Mouse (Mus musculus) heart, embryonic 14.5 days (tissue): ENCODE data around the gene Thsd4. TPM values are rescaled to one million over a fixed set of nuclear protein-coding genes. Genes with fewer than 3 reads are reported as not detected.
A peak's percentile ranks its signal among the peaks of the same experiment; 100 is the strongest.
"Not testable (repeated sequence)": the region's sequence is repeated elsewhere in the genome, so short reads cannot be mapped to it uniquely, and the experiment has no call there.

ENCODE experiments used
- ATAC-seq: fragments of 200-750 bp; cut with Nextera tagmentation; 2 replicates; pipeline ENCODE4 v1.8.0; 2017; ENCODE audit warnings: low read depth, moderate TSS enrichment; ENCODE audit not compliant: insufficient number of reproducible peaks, insufficient read depth, low FRiP score
- H3K27ac ChIP-seq, 2 experiments: fragments of 200-500 bp in 1 of 2; fragments of 300-500 bp in 1 of 2; sonication (generic) in 1 of 2; replicated peaks in 1 of 2; 2 replicates each; pipeline ENCODE4 v1.5.1; 2012 to 2014; ENCODE audit warnings: low read depth in 2 of 2, low read length in 2 of 2, control low read depth in 1 of 2, mild to moderate bottlenecking in 1 of 2, mixed read lengths in 1 of 2; ENCODE audit not compliant: control insufficient read depth in 1 of 2, insufficient read depth in 1 of 2
- H3K27me3 ChIP-seq: fragments of 300-500 bp; sonication (generic); 2 replicates; pipeline ENCODE4 v1.6.1; 2014; ENCODE audit warnings: mild to moderate bottlenecking, low read length, control low read depth; ENCODE audit not compliant: control insufficient read depth, insufficient read depth
- H3K36me3 ChIP-seq: fragments of 300-500 bp; sonication (generic); 2 replicates; pipeline ENCODE4 v1.6.1; 2014; ENCODE audit warnings: mild to moderate bottlenecking, control low read depth, low read length, mixed read lengths; ENCODE audit not compliant: control insufficient read depth, insufficient read depth
- H3K4me1 ChIP-seq, 2 experiments: fragments of 200-500 bp in 1 of 2; fragments of 300-500 bp in 1 of 2; sonication (generic) in 1 of 2; 2 replicates each; pipeline ENCODE4 v1.6.1; 2012 to 2014; ENCODE audit warnings: low read length in 2 of 2, control low read depth in 1 of 2, mixed read lengths in 1 of 2; ENCODE audit not compliant: control insufficient read depth in 2 of 2, insufficient read depth in 2 of 2
- H3K4me2 ChIP-seq: fragments of 300-500 bp; sonication (generic); 2 replicates; pipeline ENCODE4 v1.6.1; 2014; ENCODE audit warnings: mild to moderate bottlenecking, low read length
- H3K4me3 ChIP-seq, 2 experiments: fragments of 200-500 bp in 1 of 2; fragments of 300-500 bp in 1 of 2; sonication (generic) in 1 of 2; 2 replicates each; pipeline ENCODE4 v1.5.1; 2012 to 2014; ENCODE audit warnings: low read length in 2 of 2, mild to moderate bottlenecking in 2 of 2, control low read depth in 1 of 2, low read depth in 1 of 2, moderate library complexity in 1 of 2; ENCODE audit not compliant: control insufficient read depth in 1 of 2, insufficient read depth in 1 of 2
- H3K9ac ChIP-seq: fragments of 300-500 bp; sonication (generic); 2 replicates; pipeline ENCODE4 v1.6.1; 2014; ENCODE audit warnings: mild to moderate bottlenecking, low read length
- H3K9me3 ChIP-seq: fragments of 300-500 bp; sonication (generic); 2 replicates; pipeline ENCODE4 v1.6.1; 2016; ENCODE audit warnings: low read length, control low read depth; ENCODE audit not compliant: control insufficient read depth
- WGBS: fragments of 180-500 bp; shearing (Covaris S2); extraction: QIAGEN DNeasy Blood & Tissue Kit; methylation state at CpG from one replicate; pipeline ENCODE4 v1.1.7; 2014; 5-methylcytosine and 5-hydroxymethylcytosine counted together
- polyA plus RNA-seq: library from polyadenylated mRNA; unstranded; fragments of >200 nt; fragmentation: Nextera tagmentation; extraction: Ambion mirVana; gene quantifications from 2 replicates; pipeline ENCODE4 v1.2.1, GENCODE M21; 2014

Thsd4 gene
- polyA plus RNA-seq, 1 experiment from 2014 or later = 9.5 TPM

GRCm38 (mm10) chr9:59940913-59941884 lies 580.6 kb downstream of the Thsd4 start:
- ATAC-seq = no peak
- WGBS = 71% methylated on average over 9 of the region's 12 CpGs
- Histone ChIP-seq H3K4me1 (peaks cover 7 to 16% of the 10 kb centered on the region in 2 experiments), H3K27me3 (no peaks in the 10 kb centered on the region), H3K36me3 (no peaks in the 10 kb centered on the region), H3K4me3 (no peak overlapping the region), H3K27ac (no peak overlapping the region), H3K9me3 (no peaks in the 10 kb centered on the region), H3K9ac (no peak overlapping the region), H3K4me2 (0 out of 2 replicates have a peak overlapping the region, but pooled peaks have one; percentile 3)

- no peak for ATAC-seq
- no peak overlapping the region for H3K27ac ChIP-seq
- H3K27me3 ChIP-seq = no peaks in the 10 kb centered on the region
- H3K4me3 ChIP-seq = no peak overlapping the region
- H3K4me1 ChIP-seq = peaks cover 7 to 16% of the 10 kb centered on the region in 2 experiments
- no peaks in the 10 kb centered on the region for H3K36me3 ChIP-seq
- no peak overlapping the region for H3K9ac ChIP-seq
- no peak overlapping the region for H3K4me2 ChIP-seq
- H3K9me3 ChIP-seq = no peaks in the 10 kb centered on the region
- 65% methylated on average over 2 of the region's 2 CpGs for WGBS
Measured at GRCm38 (mm10) chr9:59939691-59940090, 582.2 kb downstream of the Thsd4 start.

DNA sequence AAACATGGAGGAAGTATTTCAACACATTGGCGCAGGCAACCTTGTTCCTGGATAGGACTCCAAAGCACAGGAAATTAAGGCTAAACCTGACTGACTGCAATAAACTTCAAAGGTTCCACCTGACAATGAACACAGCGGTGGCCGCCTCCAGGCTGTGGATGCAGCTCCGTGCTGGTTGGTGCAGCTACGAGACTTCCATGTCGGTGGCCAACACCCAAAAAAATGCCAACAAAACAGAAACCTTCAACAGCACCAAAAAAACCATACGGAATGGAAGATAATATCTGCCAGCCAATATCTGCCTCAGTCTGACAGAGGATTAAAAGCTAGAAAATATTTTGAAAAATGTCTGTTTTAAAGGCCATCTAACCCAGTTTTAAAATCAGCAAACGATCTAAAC lies 583.3 kb downstream of the Thsd4 start:
- Histone ChIP-seq H3K4me3 (no peak overlapping the region), H3K36me3 (no peaks in the 10 kb centered on the region), H3K4me2 (no peak overlapping the region), H3K4me1 (peaks cover 7 to 16% of the 10 kb centered on the region in 2 experiments), H3K9ac (no peak overlapping the region), H3K27me3 (no peaks in the 10 kb centered on the region), H3K9me3 (no peaks in the 10 kb centered on the region), H3K27ac (no peak overlapping the region)
- 90% methylated on average over 8 of the region's 8 CpGs for WGBS
- ATAC-seq = no peak

- not testable (repeated sequence) for ATAC-seq, H3K9ac ChIP-seq, H3K27me3 ChIP-seq, H3K27ac ChIP-seq, H3K36me3 ChIP-seq, H3K4me2 ChIP-seq, H3K9me3 ChIP-seq, H3K4me1 ChIP-seq, H3K4me3 ChIP-seq
- WGBS = 75% methylated on average over 8 of the region's 8 CpGs
Measured at GRCm38 (mm10) chr9:59935866-59936265, 586.0 kb downstream of the Thsd4 start.

GRCm38 (mm10) chr9:59930248-59930647 lies 591.6 kb downstream of the Thsd4 start:
- ATAC-seq = no peak
- Histone ChIP-seq H3K9ac (no peak overlapping the region), H3K27ac (no peak overlapping the region), H3K4me3 (no peak overlapping the region), H3K9me3 (0 out of 2 replicates have a peak, but pooled peaks cover 6% of the 10 kb centered on the region), H3K36me3 (peaks cover 18% of the 10 kb centered on the region), H3K27me3 (no peaks in the 10 kb centered on the region), H3K4me2 (no peak overlapping the region), H3K4me1 (no peaks in the 10 kb centered on the region)
- WGBS = 76% methylated on average over 3 of the region's 3 CpGs

Other genes starting within 250 kb of the Thsd4 start
- gene Lrrc49, start 166.1 kb upstream of the Thsd4 start, polyA plus RNA-seq = 8.9 and 10.4 TPM in 2 replicates
- gene Larp6, start 190.9 kb upstream of the Thsd4 start, polyA plus RNA-seq = 0.61 and 0.68 TPM in 2 replicates